Mouse (Mus musculus): ENCODE data around the gene Ints3.

Ints3 gene

GRCm38 (mm10) chr3:90433381-90434020 lies at the start of gene Ints3:
Gene Ints3, minus strand, starts transcription at chr3:90433622.
- DNase-seq, result peak; percentile 100

GRCm38 (mm10) chr3:90475831-90476611 lies 42.6 kb upstream of the Ints3 start, which contains the start of gene Ilf2:
Gene Ilf2, plus strand, starts transcription at chr3:90476126.
- peak; percentile 98 for DNase-seq

- peak; percentile 52 for DNase-seq
These were observed 41.9 kb upstream of the Ints3 start for GRCm38 (mm10) chr3:90475151-90475830.

GRCm38 (mm10) chr3:90472213-90472612 lies 38.8 kb upstream of the Ints3 start:
- DNase-seq, result no peak

GRCm38 (mm10) chr3:90467618-90468300 lies 34.3 kb upstream of the Ints3 start:
- no peak for DNase-seq

GRCm38 (mm10) chr3:90466311-90466766 lies 32.9 kb upstream of the Ints3 start:
- DNase-seq, result peak; percentile 43

GRCm38 (mm10) chr3:90465686-90466310 lies 32.4 kb upstream of the Ints3 start, which contains the start of gene Npr1:
Gene Npr1, minus strand, starts transcription at chr3:90465866.
- peak; percentile 21 for DNase-seq

GRCm38 (mm10) chr3:90465081-90465685 lies 31.8 kb upstream of the Ints3 start:
- DNase-seq, result no peak

GRCm38 (mm10) chr3:90464552-90465080 lies 31.2 kb upstream of the Ints3 start:
- DNase-seq, result no peak

GRCm38 (mm10) chr3:90462579-90462978 lies 29.2 kb upstream of the Ints3 start:
- DNase-seq, result no peak

- DNase-seq, result no peak
These were observed 28.5 kb upstream of the Ints3 start for GRCm38 (mm10) chr3:90461935-90462334.

- DNase-seq, result no peak
These were observed 26.9 kb upstream of the Ints3 start for GRCm38 (mm10) chr3:90460315-90460714.

GRCm38 (mm10) chr3:90459727-90460126 lies 26.3 kb upstream of the Ints3 start:
- no peak for DNase-seq

- DNase-seq, result no peak
These were observed 21.5 kb upstream of the Ints3 start for GRCm38 (mm10) chr3:90454931-90455330.

- no peak for DNase-seq
These were observed 18.1 kb upstream of the Ints3 start for GRCm38 (mm10) chr3:90451396-90452095.

GRCm38 (mm10) chr3:90450874-90451273 lies 17.5 kb upstream of the Ints3 start:
- no peak for DNase-seq

- no peak for DNase-seq
These were observed 15.2 kb upstream of the Ints3 start for GRCm38 (mm10) chr3:90448626-90449025.

- no peak for DNase-seq
These were observed 13.7 kb upstream of the Ints3 start for GRCm38 (mm10) chr3:90447123-90447494.

- peak; percentile 29 for DNase-seq
These were observed 13.1 kb upstream of the Ints3 start for GRCm38 (mm10) chr3:90446389-90447122.

Measured in cerebellum, adult 11-12 months (tissue).